Mouse (Mus musculus) left cerebral cortex, adult 2 months (tissue): ENCODE results near the gene 1190002N15Rik. TPM values are rescaled to one million over a fixed set of nuclear protein-coding genes. Genes with fewer than 3 reads are reported as not detected.
A peak's percentile ranks its signal among the peaks of the same experiment; 100 is the strongest.

Source experiments
- DNase-seq, 2 experiments: peaks; one replicate each; pipeline ENCODE4 v3.0.0; 2021 to 2022; ENCODE audit warnings: low spot score in 2 of 2, mixed read lengths in 1 of 2; ENCODE audit errors: extremely low spot score in 1 of 2
- H3K27ac ChIP-seq: fragments of 200-600 bp; 2 replicates; pipeline ENCODE4 v1.8.1; 2022
- H3K4me3 ChIP-seq: fragments of 200-600 bp; 2 replicates; pipeline ENCODE4 v1.8.1; 2022
- CTCF ChIP-seq: fragments of 200-600 bp; IDR thresholded peaks from 2 replicates; pipeline ENCODE4 v1.8.1; 2022; ENCODE audit warnings: antibody characterized with exemption, mild to moderate bottlenecking, moderate library complexity
- intact Hi-C: fragments of 180-260 bp; cut with DNase I; formaldehyde crosslinking; loops from one replicate; pipeline ENCODE4 v1.15.1; 2025
- long read RNA-seq, 2 experiments: library from polyadenylated mRNA; stranded (forward); transcript quantifications; one replicate each; pipeline ENCODE4 v2.0.0; 2021; ENCODE audit warnings: borderline mapping rate in 2 of 2
- total RNA-seq, 2 experiments: library from RNA; stranded (reverse); gene quantifications; 2 replicates each; pipeline ENCODE4 v1.2.3; 2021

Gene 1190002N15Rik
- 10 to 100 TPM; 32.8 to 40.1 TPM for total RNA-seq
- long read RNA-seq, experiment 1, transcript 1190002N15Rik-201 (3 exons, 3,950 nt) = major isoform, 72 of 76 reads
- long read RNA-seq, experiment 1, partial matches to known transcripts = 2 of 76 reads
- long read RNA-seq, experiment 1, other reads (novel, unspliced or antisense) = 2 of 76 reads
- long read RNA-seq, experiment 2, transcript 1190002N15Rik-201 (3 exons, 3,950 nt) = major isoform, 42 of 45 reads
- long read RNA-seq, experiment 2, partial matches to known transcripts = 1 of 45 reads
- long read RNA-seq, experiment 2, other reads (novel, unspliced or antisense) = 2 of 45 reads

DNA sequence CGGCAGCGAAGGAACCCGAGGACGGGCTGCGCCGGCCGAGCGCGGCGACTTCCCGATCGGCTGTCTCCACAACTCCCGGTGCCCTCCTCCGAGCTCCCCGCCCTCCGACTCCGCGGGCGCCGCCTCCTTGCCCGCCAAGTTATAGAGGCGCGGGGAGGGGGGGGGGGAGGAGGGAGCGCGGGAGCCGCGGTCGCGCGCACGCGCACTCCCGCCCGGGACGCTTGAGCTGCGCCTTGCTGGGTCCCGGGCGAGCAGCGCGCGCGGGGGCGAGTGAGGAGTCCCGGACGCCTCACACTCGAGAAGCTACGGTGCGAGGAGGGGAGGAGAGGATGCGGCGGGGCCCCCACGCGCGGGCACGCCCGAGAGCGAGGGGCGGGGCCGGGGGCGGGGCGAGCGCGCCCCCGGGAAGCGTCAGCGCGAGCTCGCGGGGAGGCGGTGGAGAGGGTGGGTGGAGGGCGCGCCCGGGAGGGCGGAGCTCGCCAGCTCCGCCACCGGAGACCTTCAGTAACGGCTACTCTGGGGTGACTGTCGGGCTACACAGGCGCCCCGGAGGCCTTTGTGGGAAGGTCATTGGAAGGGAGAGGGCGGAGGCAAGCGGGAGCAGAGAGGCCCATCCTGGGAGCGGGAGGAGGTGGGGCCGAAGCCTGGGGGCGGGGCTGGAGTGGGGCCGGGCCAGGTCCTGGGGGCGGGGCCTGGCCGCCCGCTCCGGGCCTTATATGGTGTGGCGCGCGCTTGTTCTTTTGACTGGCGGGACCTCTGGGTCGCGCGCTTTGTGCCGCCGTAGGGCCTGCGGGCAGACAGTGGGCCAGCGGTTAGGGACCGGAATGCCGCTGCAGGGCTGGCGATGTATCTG lies at the start of gene 1190002N15Rik:
Gene 1190002N15Rik (minus strand): TSS at position 112 of the 853 bp plus-strand sequence.
- Histone ChIP-seq H3K4me3 (peak within 1 kb of the TSS; percentile 74), H3K27ac (peak within 1 kb of the TSS; percentile 92)
- peak; percentile 16 for TF ChIP-seq CTCF
- intact Hi-C loops = loop anchor here (2.0 to 10.0 kb wide), 10 partner anchors 69 to 1636 kb away; partner anchors contain the start of gene Slc9a9
- DNase-seq = peak; percentile 89 to 93

DNA sequence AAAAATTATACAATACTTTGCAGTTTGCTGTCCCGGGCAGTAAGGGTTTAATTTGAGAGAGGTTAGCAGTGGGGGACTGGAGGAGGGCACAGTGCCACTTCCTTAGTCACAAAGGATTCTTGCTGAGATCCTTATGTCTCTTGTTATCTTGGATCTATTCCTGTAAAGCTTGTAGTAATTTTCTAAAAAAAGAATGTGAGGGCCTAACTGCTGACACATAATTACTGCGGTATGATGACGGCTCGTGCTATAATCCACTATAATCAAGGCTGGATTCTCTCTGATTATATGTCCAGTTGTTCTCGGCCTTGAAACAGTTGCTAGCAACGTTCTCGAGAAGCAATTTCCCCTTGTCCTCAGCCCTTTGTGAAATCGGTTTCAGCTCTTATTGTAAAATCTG lies 44.4 kb upstream of the 1190002N15Rik start:
- no peak for TF ChIP-seq CTCF
- Histone ChIP-seq H3K27ac (no peak overlapping the region), H3K4me3 (no peak overlapping the region)
- no peak for DNase-seq
- intact Hi-C loops = no loop called here

DNA sequence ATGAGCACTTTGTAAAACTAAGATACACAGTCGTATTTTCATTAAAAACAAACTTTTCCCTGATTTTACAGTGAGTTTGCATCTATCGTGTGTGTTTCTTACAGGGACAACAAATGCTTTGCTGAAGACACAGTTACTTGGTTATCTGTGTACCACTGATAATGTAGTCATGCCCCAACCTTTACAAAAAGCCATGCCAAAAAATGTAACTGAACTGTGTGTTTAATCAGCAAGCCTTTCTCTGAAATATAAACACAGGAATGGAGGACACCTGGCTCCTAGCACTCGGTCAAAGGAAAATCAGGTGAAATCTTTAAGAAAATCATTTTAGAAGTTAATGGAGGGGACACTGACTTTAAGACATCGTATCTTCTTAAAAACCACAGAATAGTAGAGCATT lies 43.8 kb upstream of the 1190002N15Rik start:
- DNase-seq = no peak
- no peak for TF ChIP-seq CTCF
- Histone ChIP-seq H3K27ac (no peak overlapping the region), H3K4me3 (no peak overlapping the region)
- intact Hi-C loops = no loop called here

DNA sequence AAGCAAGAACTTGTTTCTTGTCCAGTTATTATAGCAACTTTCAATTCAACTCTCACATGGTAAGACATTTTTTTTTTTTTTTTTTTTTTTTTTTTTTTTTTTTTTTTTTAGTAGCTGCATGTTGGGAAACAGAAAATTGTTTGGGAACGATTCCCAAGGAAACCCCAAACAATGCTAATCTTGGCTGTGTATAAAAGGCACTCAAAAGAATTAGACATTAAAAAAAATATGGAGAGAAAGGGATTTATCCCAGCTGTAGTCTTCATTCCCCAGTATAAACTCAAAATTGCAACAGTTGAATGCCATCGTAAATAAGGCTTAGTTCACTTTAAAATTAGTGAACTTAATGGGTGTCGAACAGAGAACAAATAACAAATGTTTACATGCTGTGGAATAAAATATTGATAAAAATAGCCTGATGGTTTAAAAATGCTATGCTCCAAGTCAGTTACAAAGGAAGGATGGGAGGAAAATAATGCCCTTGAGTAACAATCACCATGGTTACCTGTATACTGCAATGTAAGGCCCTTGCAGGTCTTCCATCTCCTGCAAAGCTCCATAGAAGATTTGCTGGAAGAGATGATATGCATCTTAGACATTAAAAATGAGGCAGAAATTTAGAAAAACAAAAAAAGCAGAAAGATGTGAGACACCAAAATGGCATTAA lies 42.3 kb upstream of the 1190002N15Rik start:
- intact Hi-C loops = no loop called here
- TF ChIP-seq CTCF = no peak
- Histone ChIP-seq H3K4me3 (no peak overlapping the region), H3K27ac (no peak overlapping the region)
- DNase-seq = no peak

DNA sequence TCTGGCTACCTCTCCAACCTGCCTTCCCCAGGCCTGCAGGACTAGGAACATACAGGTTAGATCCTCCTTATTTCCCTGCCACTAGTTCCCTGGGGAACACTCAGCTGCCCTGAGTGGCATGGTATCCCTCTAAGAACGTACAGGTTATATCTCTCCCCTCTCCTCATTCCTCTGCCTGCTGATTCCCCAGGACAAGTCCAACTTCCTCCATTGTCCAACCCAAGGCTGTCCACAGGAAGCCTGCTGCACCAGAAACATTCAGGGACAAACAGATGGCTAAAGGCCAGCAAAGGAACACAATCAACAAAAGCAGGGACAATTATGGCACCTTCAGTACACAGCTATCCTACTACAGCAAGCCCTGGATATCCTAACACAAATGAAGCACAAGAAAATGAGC lies 33.9 kb upstream of the 1190002N15Rik start:
- H3K4me3 ChIP-seq = no peak overlapping the region
- no peak for TF ChIP-seq CTCF
- H3K27ac ChIP-seq = no peak overlapping the region
- intact Hi-C loops = no loop called here
- no peak for DNase-seq

DNA sequence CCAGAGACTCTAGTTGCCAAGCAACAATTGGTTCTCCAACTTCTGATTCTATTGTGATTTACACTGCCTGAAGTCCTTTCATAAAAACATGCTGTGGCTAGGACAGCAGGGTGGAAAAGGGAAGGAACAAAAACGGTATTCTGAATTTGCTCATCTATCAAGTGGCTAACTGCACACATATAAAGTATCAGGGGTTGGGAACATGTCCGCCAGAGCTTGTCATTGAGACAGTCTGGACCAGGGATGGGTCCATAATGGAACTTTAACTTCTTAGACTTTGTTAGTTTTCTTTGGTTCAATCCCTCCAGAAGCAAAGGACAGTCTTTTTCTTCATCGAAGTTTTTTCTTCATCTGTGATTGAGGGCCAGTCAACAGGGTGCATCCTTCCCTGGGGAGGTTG lies 30.5 kb upstream of the 1190002N15Rik start:
- TF ChIP-seq CTCF = no peak
- no peak overlapping the region for H3K4me3 ChIP-seq
- H3K27ac ChIP-seq = no peak overlapping the region
- DNase-seq = no peak
- intact Hi-C loops = no loop called here

DNA sequence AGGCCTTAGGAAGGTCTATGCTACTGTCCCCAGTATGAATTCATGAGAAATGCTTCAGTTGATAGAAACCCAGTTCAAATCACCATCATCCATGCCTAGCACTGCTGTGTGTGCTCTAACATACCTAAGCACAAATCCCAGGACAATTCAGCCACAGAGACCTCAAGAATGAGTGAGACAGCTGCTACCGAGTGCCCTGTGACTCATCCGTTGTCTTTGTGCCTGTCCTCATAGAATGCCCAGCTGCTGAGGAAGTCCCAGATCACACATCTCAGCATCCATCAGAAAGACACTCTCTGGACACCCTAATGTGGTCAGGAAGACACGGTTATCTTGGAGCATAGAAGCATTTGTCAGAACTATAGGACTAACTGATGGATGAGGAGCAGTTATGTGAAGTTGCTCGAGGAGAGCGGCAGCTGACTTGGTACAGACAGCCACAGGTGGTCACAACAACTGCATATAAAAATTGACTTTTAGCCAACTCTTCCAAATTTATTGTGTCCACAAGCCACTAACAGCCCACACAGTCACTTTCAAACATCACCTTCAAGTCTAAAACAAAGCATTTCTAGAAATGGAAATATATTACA lies 29.9 kb upstream of the 1190002N15Rik start:
- no peak for DNase-seq
- Histone ChIP-seq H3K4me3 (no peak overlapping the region), H3K27ac (no peak overlapping the region)
- intact Hi-C loops = no loop called here
- no peak for TF ChIP-seq CTCF

DNA sequence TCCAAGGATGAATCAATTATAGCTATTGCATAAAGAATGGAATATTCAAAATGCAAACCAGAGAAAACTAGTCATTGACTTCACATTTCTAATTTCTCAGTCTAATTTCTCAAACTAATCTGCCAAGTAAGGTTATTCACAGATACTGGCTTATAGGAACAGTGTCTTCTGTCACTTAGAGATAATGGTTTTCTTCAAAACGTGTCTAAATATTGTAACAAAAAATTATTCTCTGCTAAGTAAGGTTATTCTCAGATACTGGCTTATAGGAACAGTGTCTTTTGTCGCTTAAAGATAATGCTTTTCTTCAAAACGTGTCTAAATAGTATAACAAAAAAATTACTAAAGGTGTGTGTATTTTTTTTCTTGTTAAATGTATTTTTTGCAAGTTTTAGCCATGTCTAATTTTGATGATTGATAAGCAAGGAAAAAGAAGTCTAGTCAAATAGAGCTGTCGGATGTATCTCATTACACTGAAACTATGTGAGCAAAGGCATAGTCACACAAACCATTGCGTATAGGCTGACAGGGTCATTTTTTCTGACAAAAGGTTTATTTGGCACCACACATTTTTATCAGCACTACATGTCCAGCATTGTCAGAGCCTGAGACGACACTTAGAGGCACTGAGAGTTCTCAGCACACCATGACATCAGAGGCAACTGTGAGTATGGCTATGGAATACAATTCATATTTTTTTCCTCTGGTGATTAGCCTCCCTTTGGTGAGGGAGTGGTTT lies 19.1 kb upstream of the 1190002N15Rik start:
- DNase-seq = no peak
- Histone ChIP-seq H3K27ac (no peak overlapping the region), H3K4me3 (no peak overlapping the region)
- no peak for TF ChIP-seq CTCF
- intact Hi-C loops = no loop called here

DNA sequence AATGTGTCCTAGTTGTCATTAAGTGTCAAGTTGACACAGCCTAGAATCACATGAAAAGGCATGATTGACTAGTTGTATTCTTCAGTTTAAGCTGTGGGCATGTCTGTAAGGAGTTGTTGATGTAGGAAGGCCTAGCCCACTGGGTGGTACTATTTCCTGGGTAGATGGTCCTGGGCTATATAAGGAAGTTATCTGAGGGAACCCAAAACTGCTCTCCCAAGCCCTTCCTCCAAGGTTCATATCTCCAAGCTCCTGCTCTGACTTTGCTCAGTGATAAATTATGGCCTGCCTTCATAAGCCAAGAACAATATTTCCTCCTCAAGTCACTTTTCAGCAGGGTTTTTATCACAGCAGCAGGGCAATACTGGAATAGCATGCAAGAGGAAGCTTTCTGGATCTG lies 18.4 kb upstream of the 1190002N15Rik start:
- H3K27ac ChIP-seq = no peak overlapping the region
- no peak for DNase-seq
- TF ChIP-seq CTCF = no peak
- H3K4me3 ChIP-seq = no peak overlapping the region
- intact Hi-C loops = no loop called here

DNA sequence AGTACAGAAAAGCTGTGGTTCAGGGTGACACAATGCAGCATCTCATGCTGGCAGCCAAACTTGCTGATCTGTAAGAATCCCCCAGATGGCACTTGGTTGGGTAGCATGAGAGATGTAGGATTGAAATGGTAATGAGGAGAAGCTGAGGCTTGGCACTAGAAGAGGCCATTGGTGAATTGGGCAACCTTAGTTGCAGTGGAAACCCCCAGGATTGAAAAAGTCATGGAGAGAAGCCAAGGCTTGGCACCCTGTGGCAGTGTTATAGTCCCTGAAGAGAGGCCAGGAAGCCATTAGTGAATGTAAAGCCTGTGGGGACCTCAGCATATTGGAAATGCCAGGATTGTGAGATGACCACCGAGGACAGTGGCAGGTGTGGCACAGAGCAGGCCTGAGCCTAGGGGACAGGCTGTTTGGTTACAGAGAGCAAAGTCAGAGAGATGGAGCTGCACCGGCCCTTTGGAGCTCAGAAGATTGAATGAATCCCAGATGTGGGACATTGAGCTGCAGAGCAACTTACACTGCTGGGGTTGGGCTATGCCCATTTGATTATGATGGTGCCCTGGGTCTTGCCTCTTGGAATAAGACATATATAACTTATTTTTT lies 12.7 kb upstream of the 1190002N15Rik start:
- intact Hi-C loops = no loop called here
- no peak for TF ChIP-seq CTCF
- Histone ChIP-seq H3K4me3 (no peak overlapping the region), H3K27ac (no peak overlapping the region)
- no peak for DNase-seq

DNA sequence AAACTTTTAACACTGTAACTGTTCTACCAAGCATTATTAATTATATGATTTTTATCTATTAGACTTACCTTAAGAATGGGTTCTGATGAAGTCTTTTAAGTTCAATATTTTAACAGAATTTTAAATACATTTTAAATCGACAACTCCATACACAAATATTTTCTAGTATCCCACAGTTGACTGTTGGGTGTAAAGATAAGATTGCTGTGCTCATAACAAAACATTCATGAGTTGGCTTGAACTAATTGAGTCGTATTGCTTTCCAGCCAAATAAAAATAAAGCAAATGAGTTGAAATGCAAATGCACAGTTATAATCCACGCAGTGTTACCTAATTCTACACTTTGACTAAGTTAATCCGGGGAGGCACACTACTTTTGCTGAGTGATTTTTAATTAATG lies 6.0 kb upstream of the 1190002N15Rik start:
- Histone ChIP-seq H3K4me3 (no peak overlapping the region), H3K27ac (no peak overlapping the region)
- intact Hi-C loops = no loop called here
- DNase-seq = no peak
- no peak for TF ChIP-seq CTCF
